Mouse (Mus musculus): Measurements from ENCODE around the gene Gpi1. TPM values are rescaled to one million over a fixed set of nuclear protein-coding genes. Genes with fewer than 3 reads are reported as not detected.
A peak's percentile ranks its signal among the peaks of the same experiment; 100 is the strongest.

Gene Gpi1
- polyA plus RNA-seq, 1 experiment from 2014 or later: 213 TPM

- Histone ChIP-seq H3K4me3 (replicated peaks; ENCODE audit: low read length) (peak overlapping the region; percentile 56), H3K27me3 (replicated peaks; ENCODE audit: control insufficient read depth, insufficient read depth, low read length) (no peaks in the 10 kb centered on the region), H3K36me3 (ENCODE audit: control insufficient read depth, insufficient read depth) (peaks cover 15% of the 10 kb centered on the region), H3K4me1 (replicated peaks; ENCODE audit: control insufficient read depth, insufficient read depth, low read length) (peaks cover 17% of the 10 kb centered on the region), H3K27ac (ENCODE audit: low read length) (peak overlapping the region; percentile 87), H3K4me2 (ENCODE audit: low read length) (peak overlapping the region; percentile 71), H3K9me3 (ENCODE audit: control insufficient read depth, low read length) (no peaks in the 10 kb centered on the region), H3K9ac (replicated peaks; ENCODE audit: low read depth, low read length) (peak overlapping the region; percentile 56)
- peak; percentile 97 for ATAC-seq
- 0% methylated on average over 46 of the region's 46 CpGs for WGBS
These were observed 3.9 kb upstream of the Gpi1 start for GRCm38 (mm10) chr7:34233909-34234609.

GRCm38 (mm10) chr7:34232785-34233725, 2.9 kb upstream of the Gpi1 start:
- Histone ChIP-seq H3K4me1 (replicated peaks; ENCODE audit: control insufficient read depth, insufficient read depth, low read length) (peaks cover 24% of the 10 kb centered on the region), H3K9ac (replicated peaks; ENCODE audit: low read depth, low read length) (peak overlapping the region; percentile 56), H3K4me3 (replicated peaks; ENCODE audit: low read length) (peak overlapping the region; percentile 56), H3K27me3 (replicated peaks; ENCODE audit: control insufficient read depth, insufficient read depth, low read length) (no peaks in the 10 kb centered on the region), H3K9me3 (ENCODE audit: control insufficient read depth, low read length) (no peaks in the 10 kb centered on the region), H3K4me2 (ENCODE audit: low read length) (peak overlapping the region; percentile 71), H3K36me3 (ENCODE audit: control insufficient read depth, insufficient read depth) (peaks cover 8% of the 10 kb centered on the region; the same call in 1 of the 2 replicates), H3K27ac (ENCODE audit: low read length) (peak overlapping the region; percentile 87)
- 40% methylated on average over 7 of the region's 7 CpGs for WGBS
- no peak for ATAC-seq

- 0% methylated on average over 19 of the region's 19 CpGs for WGBS
- Histone ChIP-seq H3K9me3 (ENCODE audit: control insufficient read depth, low read length) (no peaks in the 10 kb centered on the region), H3K36me3 (ENCODE audit: control insufficient read depth, insufficient read depth) (no peaks in the 10 kb centered on the region), H3K4me1 (replicated peaks; ENCODE audit: control insufficient read depth, insufficient read depth, low read length) (peaks cover 21% of the 10 kb centered on the region), H3K27me3 (replicated peaks; ENCODE audit: control insufficient read depth, insufficient read depth, low read length) (no peaks in the 10 kb centered on the region), H3K4me3 (replicated peaks; ENCODE audit: low read length) (peak overlapping the region; percentile 69), H3K27ac (ENCODE audit: low read length) (peak overlapping the region; percentile 27), H3K9ac (replicated peaks; ENCODE audit: low read depth, low read length) (peak overlapping the region; percentile 76), H3K4me2 (ENCODE audit: low read length) (peak overlapping the region; percentile 80)
- ATAC-seq: peak; percentile 8; the same call in 1 of the 2 replicates
These were observed 435 bp downstream of the Gpi1 start for GRCm38 (mm10) chr7:34229691-34230111.

GRCm38 (mm10) chr7:34229153-34229552, 983 bp downstream of the Gpi1 start:
- Histone ChIP-seq H3K4me1 (replicated peaks; ENCODE audit: control insufficient read depth, insufficient read depth, low read length) (peaks cover 20% of the 10 kb centered on the region), H3K4me3 (replicated peaks; ENCODE audit: low read length) (peak overlapping the region; percentile 69), H3K9me3 (ENCODE audit: control insufficient read depth, low read length) (no peaks in the 10 kb centered on the region), H3K9ac (replicated peaks; ENCODE audit: low read depth, low read length) (peak overlapping the region; percentile 76), H3K4me2 (ENCODE audit: low read length) (peak overlapping the region; percentile 80), H3K36me3 (ENCODE audit: control insufficient read depth, insufficient read depth) (peaks cover 2% of the 10 kb centered on the region; the same call in 1 of the 2 replicates), H3K27me3 (replicated peaks; ENCODE audit: control insufficient read depth, insufficient read depth, low read length) (no peaks in the 10 kb centered on the region), H3K27ac (ENCODE audit: low read length) (no peak overlapping the region)
- no peak for ATAC-seq
- WGBS: 11% methylated on average over 5 of the region's 5 CpGs

GRCm38 (mm10) chr7:34228641-34229040, 1.5 kb downstream of the Gpi1 start:
- Histone ChIP-seq H3K4me1 (replicated peaks; ENCODE audit: control insufficient read depth, insufficient read depth, low read length) (peaks cover 17% of the 10 kb centered on the region), H3K9me3 (ENCODE audit: control insufficient read depth, low read length) (no peaks in the 10 kb centered on the region), H3K9ac (replicated peaks; ENCODE audit: low read depth, low read length) (no peak overlapping the region), H3K27ac (ENCODE audit: low read length) (no peak overlapping the region), H3K4me2 (ENCODE audit: low read length) (peak overlapping the region; percentile 80), H3K4me3 (replicated peaks; ENCODE audit: low read length) (no peak overlapping the region), H3K36me3 (ENCODE audit: control insufficient read depth, insufficient read depth) (peaks cover 2% of the 10 kb centered on the region; the same call in 1 of the 2 replicates), H3K27me3 (replicated peaks; ENCODE audit: control insufficient read depth, insufficient read depth, low read length) (no peaks in the 10 kb centered on the region)
- 46% methylated on average over 7 of the region's 9 CpGs for WGBS
- ATAC-seq: no peak

GRCm38 (mm10) chr7:34226846-34227245, 3.3 kb downstream of the Gpi1 start:
- no peaks in the 10 kb centered on the region for H3K9me3 ChIP-seq (ENCODE audit: control insufficient read depth, low read length)
- WGBS: 89% methylated on average over 12 of the region's 12 CpGs
- H3K36me3 ChIP-seq (ENCODE audit: control insufficient read depth, insufficient read depth): peaks cover 10% of the 10 kb centered on the region
- no peak overlapping the region for H3K4me3 ChIP-seq (replicated peaks; ENCODE audit: low read length)
- H3K27me3 ChIP-seq (replicated peaks; ENCODE audit: control insufficient read depth, insufficient read depth, low read length): no peaks in the 10 kb centered on the region
- peaks cover 12% of the 10 kb centered on the region for H3K4me1 ChIP-seq (replicated peaks; ENCODE audit: control insufficient read depth, insufficient read depth, low read length)
- ATAC-seq: no peak
- H3K27ac ChIP-seq (ENCODE audit: low read length): no peak overlapping the region
- H3K4me2 ChIP-seq (ENCODE audit: low read length): no peak overlapping the region
- no peak overlapping the region for H3K9ac ChIP-seq (replicated peaks; ENCODE audit: low read depth, low read length)

- no peak for ATAC-seq
- Histone ChIP-seq H3K27me3 (replicated peaks; ENCODE audit: control insufficient read depth, insufficient read depth, low read length) (no peaks in the 10 kb centered on the region), H3K4me2 (ENCODE audit: low read length) (no peak overlapping the region), H3K36me3 (ENCODE audit: control insufficient read depth, insufficient read depth) (peaks cover 10% of the 10 kb centered on the region), H3K4me3 (replicated peaks; ENCODE audit: low read length) (no peak overlapping the region), H3K27ac (ENCODE audit: low read length) (no peak overlapping the region), H3K9ac (replicated peaks; ENCODE audit: low read depth, low read length) (no peak overlapping the region), H3K9me3 (ENCODE audit: control insufficient read depth, low read length) (no peaks in the 10 kb centered on the region), H3K4me1 (replicated peaks; ENCODE audit: control insufficient read depth, insufficient read depth, low read length) (peaks cover 12% of the 10 kb centered on the region)
- 84% methylated on average over 8 of the region's 8 CpGs for WGBS
These were observed 4.0 kb downstream of the Gpi1 start for GRCm38 (mm10) chr7:34226086-34226485.

- Histone ChIP-seq H3K27me3 (replicated peaks; ENCODE audit: control insufficient read depth, insufficient read depth, low read length) (no peaks in the 10 kb centered on the region), H3K9ac (replicated peaks; ENCODE audit: low read depth, low read length) (no peak overlapping the region), H3K36me3 (ENCODE audit: control insufficient read depth, insufficient read depth) (peaks cover 15% of the 10 kb centered on the region), H3K4me1 (replicated peaks; ENCODE audit: control insufficient read depth, insufficient read depth, low read length) (peaks cover 10% of the 10 kb centered on the region), H3K27ac (ENCODE audit: low read length) (no peak overlapping the region), H3K4me3 (replicated peaks; ENCODE audit: low read length) (no peak overlapping the region), H3K4me2 (ENCODE audit: low read length) (no peak overlapping the region), H3K9me3 (ENCODE audit: control insufficient read depth, low read length) (no peaks in the 10 kb centered on the region)
- 95% methylated on average over 6 of the region's 6 CpGs for WGBS
- no peak for ATAC-seq
These were observed 5.8 kb downstream of the Gpi1 start for GRCm38 (mm10) chr7:34224308-34224707.

GRCm38 (mm10) chr7:34222340-34222739, 7.8 kb downstream of the Gpi1 start:
- Histone ChIP-seq H3K36me3 (ENCODE audit: control insufficient read depth, insufficient read depth) (peaks cover 21% of the 10 kb centered on the region), H3K9me3 (ENCODE audit: control insufficient read depth, low read length) (no peaks in the 10 kb centered on the region), H3K4me1 (replicated peaks; ENCODE audit: control insufficient read depth, insufficient read depth, low read length) (no peaks in the 10 kb centered on the region; the same call in 1 of the 2 replicates), H3K27ac (ENCODE audit: low read length) (no peak overlapping the region), H3K27me3 (replicated peaks; ENCODE audit: control insufficient read depth, insufficient read depth, low read length) (no peaks in the 10 kb centered on the region), H3K4me3 (replicated peaks; ENCODE audit: low read length) (no peak overlapping the region), H3K9ac (replicated peaks; ENCODE audit: low read depth, low read length) (no peak overlapping the region), H3K4me2 (ENCODE audit: low read length) (no peak overlapping the region)
- ATAC-seq: no peak
- 95% methylated on average over 10 of the region's 10 CpGs for WGBS

All from forebrain, embryonic 16.5 days (tissue).